Mouse (Mus musculus): ENCODE measurements around the gene Slc17a7.

DNA sequence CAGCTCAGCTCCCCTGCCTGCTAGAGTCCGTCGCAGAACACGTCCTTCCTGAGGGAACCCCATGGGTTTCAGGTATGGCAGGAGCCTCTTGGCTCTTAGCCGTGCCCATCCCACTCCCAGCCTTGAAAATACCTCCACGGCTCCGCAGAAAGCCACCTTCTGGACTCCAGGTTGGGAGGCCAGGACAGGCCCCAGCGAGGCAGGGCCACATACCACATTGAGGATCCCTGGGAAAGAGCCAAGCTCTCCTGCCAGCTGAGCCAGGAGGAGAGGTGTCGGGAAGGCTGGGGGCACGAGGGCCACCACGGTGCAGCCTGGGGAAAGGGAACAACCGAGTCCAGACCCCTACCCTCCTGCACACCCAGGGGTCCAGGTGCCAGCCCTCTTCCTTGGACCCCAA is 16.5 kb upstream of the Slc17a7 start:
- TF ChIP-seq CTCF (IDR thresholded peaks at IDR 0.05; ENCODE audit: control insufficient read depth, insufficient read depth, insufficient replicate concordance, low read depth, low read length) (no peak), POLR2A (IDR thresholded peaks at IDR 0.05; ENCODE audit: control insufficient read depth, low read depth, low read length) (no peak)

Data from testis, adult 2 months (tissue).